Mouse (Mus musculus) hindbrain, embryonic 10.5 days (tissue): ENCODE results near the gene Akt1s1. TPM values are rescaled to one million over a fixed set of nuclear protein-coding genes. Genes with fewer than 3 reads are reported as not detected.
"Not testable (repeated sequence)": the region's sequence is repeated elsewhere in the genome, so short reads cannot be mapped to it uniquely, and the experiment has no call there.

Source experiments
- DNase-seq: peaks from one replicate; pipeline ENCODE4 v3.0.0-alpha.2; 2017; ENCODE audit warnings: low spot score
- H3K27ac ChIP-seq: fragments of 300-500 bp; sonication (generic); 2 replicates; pipeline ENCODE4 v1.5.1; 2016; ENCODE audit warnings: mild to moderate bottlenecking, moderate library complexity
- H3K27me3 ChIP-seq: fragments of 300-500 bp; sonication (generic); 2 replicates; pipeline ENCODE4 v1.6.1; 2016; ENCODE audit warnings: mild to moderate bottlenecking; ENCODE audit not compliant: poor library complexity, insufficient read depth, severe bottlenecking
- H3K36me3 ChIP-seq: fragments of 300-500 bp; sonication (generic); 2 replicates; pipeline ENCODE4 v1.6.1; 2016; ENCODE audit warnings: mild to moderate bottlenecking, moderate library complexity
- H3K4me1 ChIP-seq: fragments of 300-500 bp; sonication (generic); replicated peaks from 2 replicates; pipeline ENCODE4 v1.6.1; 2016; ENCODE audit warnings: mild to moderate bottlenecking
- H3K4me3 ChIP-seq: fragments of 300-500 bp; sonication (generic); 2 replicates; pipeline ENCODE4 v1.5.1; 2016; ENCODE audit warnings: mild to moderate bottlenecking, moderate library complexity
- H3K9me3 ChIP-seq: fragments of 300-500 bp; sonication (generic); 2 replicates; pipeline ENCODE4 v1.6.1; 2016; ENCODE audit warnings: mild to moderate bottlenecking, moderate library complexity
- WGBS: fragments of 180-500 bp; shearing (Covaris S2); methylation state at CpG from one replicate; pipeline ENCODE4 v1.1.7; 2016; 5-methylcytosine and 5-hydroxymethylcytosine counted together
- polyA plus RNA-seq: library from polyadenylated mRNA; unstranded; fragments of >200 nt; fragmentation: Nextera tagmentation; extraction: Ambion mirVana; gene quantifications from 2 replicates; pipeline ENCODE4 v1.2.1, GENCODE M21; 2016

Gene Akt1s1
- polyA plus RNA-seq, 1 experiment from 2014 or later, result 93.3 TPM

DNA sequence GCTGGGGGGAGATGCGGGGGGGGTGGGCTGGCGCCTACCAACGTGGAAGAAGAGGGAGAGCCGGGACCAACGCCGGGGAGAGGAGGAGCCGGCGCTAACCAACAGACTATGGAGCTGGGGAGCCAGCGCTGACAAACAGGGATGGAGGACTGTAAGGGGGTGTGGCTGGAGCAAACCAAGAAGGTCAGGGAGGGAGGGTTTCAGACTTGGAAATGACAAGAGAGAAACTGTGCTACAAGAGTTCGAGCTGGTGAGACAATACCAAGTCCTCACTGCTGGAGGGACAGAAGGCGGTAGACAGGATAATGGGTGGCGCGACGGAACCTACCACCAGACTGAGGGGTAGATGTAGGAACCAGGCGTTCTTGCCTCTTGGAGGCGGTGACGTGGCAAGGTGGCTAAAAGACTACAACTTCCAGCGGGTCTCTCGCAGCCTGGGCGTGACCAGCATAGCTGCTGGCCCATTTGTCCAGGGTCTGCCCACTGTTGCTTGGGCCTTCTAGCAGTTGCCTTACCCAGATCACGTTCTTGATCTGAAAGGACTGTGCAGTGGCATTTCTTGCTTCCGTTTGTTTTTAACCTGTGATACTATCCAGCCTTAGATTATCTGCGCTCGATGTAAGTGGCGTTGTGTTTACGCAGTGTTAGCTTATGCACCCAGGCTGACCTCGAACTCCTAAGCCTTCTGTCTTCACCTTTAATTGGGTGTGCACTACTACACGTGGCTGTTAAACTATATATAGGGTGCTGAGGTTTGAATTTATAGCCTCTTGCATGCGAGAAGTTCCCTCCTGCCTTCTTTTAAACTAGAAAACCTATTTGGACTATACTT, 21.1 kb downstream of the Akt1s1 start, which contains the start of gene Ptov1:
Gene Ptov1, minus strand, starts transcription at position 92 of the 832 bp plus-strand sequence.
- H3K27me3 ChIP-seq, result no peaks in the 10 kb centered on the region
- H3K9me3 ChIP-seq, result no peaks in the 10 kb centered on the region
- peaks cover 58% of the 10 kb centered on the region for H3K4me1 ChIP-seq
- WGBS, result 13% methylated on average over 29 of the region's 29 CpGs
- DNase-seq, result peak; percentile 96
- peak within 1 kb of the TSS; percentile 95 for H3K4me3 ChIP-seq
- peaks cover 32% of the 10 kb centered on the region for H3K36me3 ChIP-seq
- peak within 1 kb of the TSS; percentile 100 for H3K27ac ChIP-seq

- 87% methylated on average over 6 of the region's 6 CpGs for WGBS
- Histone ChIP-seq H3K27me3 (no peaks in the 10 kb centered on the region), H3K4me3 (peak overlapping the region; percentile 95), H3K4me1 (peaks cover 52% of the 10 kb centered on the region), H3K9me3 (no peaks in the 10 kb centered on the region), H3K36me3 (peaks cover 27% of the 10 kb centered on the region), H3K27ac (peak overlapping the region; percentile 100)
- no peak for DNase-seq
Observed at GRCm38 (mm10) chr7:44870614-44871013, 21.8 kb downstream of the Akt1s1 start.

GRCm38 (mm10) chr7:44871181-44871580, 22.4 kb downstream of the Akt1s1 start:
- no peak overlapping the region for H3K27ac ChIP-seq
- H3K9me3 ChIP-seq, result no peaks in the 10 kb centered on the region
- no peak overlapping the region for H3K4me3 ChIP-seq
- no peaks in the 10 kb centered on the region for H3K27me3 ChIP-seq
- peaks cover 27% of the 10 kb centered on the region for H3K36me3 ChIP-seq
- 51% methylated on average over 1 of the region's 1 CpGs for WGBS
- H3K4me1 ChIP-seq, result peaks cover 47% of the 10 kb centered on the region
- no peak for DNase-seq

- not testable (repeated sequence) for DNase-seq, H3K4me3 ChIP-seq, H3K9me3 ChIP-seq, H3K27ac ChIP-seq, H3K27me3 ChIP-seq
- peaks cover 41% of the 10 kb centered on the region for H3K4me1 ChIP-seq
- 89% methylated on average over 2 of the region's 2 CpGs for WGBS
- peaks cover 27% of the 10 kb centered on the region for H3K36me3 ChIP-seq
Observed at GRCm38 (mm10) chr7:44871774-44872173, 23.0 kb downstream of the Akt1s1 start.

- DNase-seq, result no peak
- no peak overlapping the region for H3K4me3 ChIP-seq
- no peaks in the 10 kb centered on the region for H3K27me3 ChIP-seq
- H3K9me3 ChIP-seq, result no peaks in the 10 kb centered on the region
- H3K36me3 ChIP-seq, result peaks cover 74% of the 10 kb centered on the region
- 92% methylated on average over 14 of the region's 14 CpGs for WGBS
- H3K4me1 ChIP-seq, result peaks cover under 1% of the 10 kb centered on the region; the same call in 1 of the 2 replicates
- H3K27ac ChIP-seq, result no peak overlapping the region
Observed at GRCm38 (mm10) chr7:44877833-44878232, 29.0 kb downstream of the Akt1s1 start.

DNA sequence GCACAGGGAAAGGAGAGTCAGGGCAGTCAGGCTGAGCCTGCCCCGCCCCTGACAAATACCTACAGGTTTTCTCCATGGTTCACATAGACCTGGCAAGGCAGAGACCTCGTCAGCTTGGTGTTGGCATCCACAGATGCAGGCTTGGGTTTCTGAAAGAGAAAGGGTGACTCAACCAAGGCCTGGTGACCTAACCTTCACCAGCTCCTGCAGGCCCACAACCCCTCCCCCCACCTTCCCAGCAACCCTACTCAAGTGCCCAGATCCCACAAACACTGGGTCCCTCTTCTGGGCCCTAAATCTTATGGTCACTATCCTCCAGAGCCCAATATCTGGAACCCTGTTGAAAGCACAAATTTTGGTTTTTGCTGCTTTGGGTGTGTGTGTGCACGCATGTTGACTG, 34.2 kb downstream of the Akt1s1 start:
- Histone ChIP-seq H3K27me3 (no peaks in the 10 kb centered on the region), H3K4me3 (no peak overlapping the region), H3K9me3 (no peaks in the 10 kb centered on the region), H3K36me3 (peaks cover 98% of the 10 kb centered on the region), H3K4me1 (peaks cover 16% of the 10 kb centered on the region; the same call in 1 of the 2 replicates), H3K27ac (no peak overlapping the region)
- WGBS, result 94% methylated on average over 3 of the region's 3 CpGs
- no peak for DNase-seq

DNA sequence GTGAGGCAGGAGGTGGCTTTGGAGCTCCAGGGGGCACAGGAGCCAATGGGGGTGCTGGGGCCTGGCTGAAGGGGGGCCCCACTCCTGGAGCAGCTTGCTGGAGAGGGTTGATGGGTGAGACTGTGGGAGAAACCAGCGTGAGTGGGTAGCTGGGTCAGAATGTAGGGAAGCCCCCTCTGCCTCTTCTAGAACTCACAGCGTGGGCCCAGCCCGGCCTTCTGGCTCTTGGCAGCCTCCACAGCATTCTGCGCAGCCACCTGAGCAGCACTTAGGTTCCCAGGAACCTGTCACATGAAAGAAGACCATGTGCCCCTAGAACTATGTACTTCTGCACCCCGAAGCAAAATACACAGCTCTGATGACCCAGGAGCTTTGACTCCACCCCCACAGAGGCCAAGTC, 35.8 kb downstream of the Akt1s1 start:
- H3K4me1 ChIP-seq, result peaks cover 26% of the 10 kb centered on the region; the same call in 1 of the 2 replicates
- no peak for DNase-seq
- H3K27ac ChIP-seq, result no peak overlapping the region
- H3K27me3 ChIP-seq, result no peaks in the 10 kb centered on the region
- no peak overlapping the region; the same call in 1 of the 2 replicates for H3K4me3 ChIP-seq
- no peaks in the 10 kb centered on the region for H3K9me3 ChIP-seq
- peaks cover 98% of the 10 kb centered on the region for H3K36me3 ChIP-seq
- 95% methylated on average over 5 of the region's 5 CpGs for WGBS

- no peaks in the 10 kb centered on the region for H3K9me3 ChIP-seq
- no peak overlapping the region for H3K27ac ChIP-seq
- no peaks in the 10 kb centered on the region for H3K27me3 ChIP-seq
- H3K36me3 ChIP-seq, result peaks cover 90% of the 10 kb centered on the region
- H3K4me3 ChIP-seq, result no peak overlapping the region
- no peak for DNase-seq
- WGBS, result 92% methylated on average over 7 of the region's 7 CpGs
- H3K4me1 ChIP-seq, result peaks cover 41% of the 10 kb centered on the region
Observed at GRCm38 (mm10) chr7:44886964-44887363, 38.2 kb downstream of the Akt1s1 start.

- Histone ChIP-seq H3K27ac (no peak overlapping the region), H3K27me3 (no peaks in the 10 kb centered on the region), H3K4me3 (peak overlapping the region; percentile 20; the same call in 1 of the 2 replicates), H3K4me1 (peaks cover 46% of the 10 kb centered on the region), H3K36me3 (peaks cover 75% of the 10 kb centered on the region), H3K9me3 (no peaks in the 10 kb centered on the region)
- 94% methylated on average over 13 of the region's 13 CpGs for WGBS
- no peak for DNase-seq
Observed at GRCm38 (mm10) chr7:44888256-44889105, 39.7 kb downstream of the Akt1s1 start.

DNA sequence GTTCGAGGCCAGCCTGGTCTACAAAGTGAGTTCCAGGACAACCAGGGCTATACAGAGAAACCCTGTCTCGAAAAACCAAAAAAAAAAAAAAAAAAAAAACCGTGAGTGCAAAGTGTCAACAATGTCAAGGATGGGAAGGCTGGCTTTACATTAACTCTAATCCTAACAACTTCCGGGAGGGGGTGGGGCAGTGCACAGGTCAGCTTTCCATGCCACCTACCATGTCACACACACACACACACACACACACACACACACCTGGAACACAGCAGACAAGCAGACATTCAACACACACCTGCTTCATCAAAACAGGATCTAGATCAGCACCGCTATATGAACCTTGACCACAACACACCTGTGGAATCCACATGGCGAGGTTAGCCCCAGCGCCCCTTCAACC, 41.4 kb downstream of the Akt1s1 start:
- peak overlapping the region; percentile 88 for H3K4me3 ChIP-seq

GRCm38 (mm10) chr7:44890737-44891136, 41.9 kb downstream of the Akt1s1 start:
- peak overlapping the region; percentile 96; the same call in 1 of the 2 replicates for H3K27ac ChIP-seq
- H3K4me3 ChIP-seq, result peak overlapping the region; percentile 88
- DNase-seq, result no peak
- no peaks in the 10 kb centered on the region for H3K9me3 ChIP-seq
- H3K4me1 ChIP-seq, result peaks cover 63% of the 10 kb centered on the region
- peaks cover 52% of the 10 kb centered on the region for H3K36me3 ChIP-seq
- H3K27me3 ChIP-seq, result no peaks in the 10 kb centered on the region
- WGBS, result 93% methylated on average over 4 of the region's 4 CpGs

More for the DNA sequence above, 41.4 kb downstream of the Akt1s1 start:
- Histone ChIP-seq H3K27ac (no peak overlapping the region), H3K9me3 (no peaks in the 10 kb centered on the region), H3K27me3 (no peaks in the 10 kb centered on the region), H3K4me1 (peaks cover 61% of the 10 kb centered on the region), H3K36me3 (peaks cover 58% of the 10 kb centered on the region)
- 90% methylated on average over 6 of the region's 7 CpGs for WGBS
- no peak for DNase-seq

DNA sequence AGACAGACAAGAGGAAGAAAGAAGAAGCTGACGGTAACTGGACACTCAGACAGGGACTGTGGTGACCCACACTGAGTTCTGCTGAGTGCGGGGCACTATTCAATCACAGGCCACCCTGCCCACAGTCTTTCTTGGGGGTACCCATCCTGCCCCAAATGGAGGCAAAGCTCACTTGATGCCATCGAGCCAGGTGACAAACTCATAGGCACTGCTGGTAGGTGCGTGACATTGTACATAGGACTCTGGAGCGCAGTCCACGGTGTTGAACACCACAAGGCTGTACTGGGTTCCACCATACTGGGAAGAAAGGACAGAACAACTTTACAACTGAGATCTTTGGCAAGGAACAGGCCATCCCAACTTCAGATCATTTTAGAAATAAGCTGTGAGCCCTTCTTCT, 42.8 kb downstream of the Akt1s1 start:
- peaks cover 63% of the 10 kb centered on the region for H3K4me1 ChIP-seq
- peaks cover 44% of the 10 kb centered on the region for H3K36me3 ChIP-seq
- 22% methylated on average over 6 of the region's 6 CpGs for WGBS
- no peaks in the 10 kb centered on the region for H3K27me3 ChIP-seq
- DNase-seq, result no peak
- peak overlapping the region; percentile 88 for H3K4me3 ChIP-seq
- no peaks in the 10 kb centered on the region for H3K9me3 ChIP-seq
- peak overlapping the region; percentile 96 for H3K27ac ChIP-seq
